Mouse (Mus musculus): Measurements from ENCODE around the gene Dlk2.

The Dlk2 gene

GRCm38 (mm10) chr17:46273803-46274236, 23.4 kb upstream of the Dlk2 start:
- DNase-seq (ENCODE audit: low spot score) = no peak

GRCm38 (mm10) chr17:46274465-46274864, 22.8 kb upstream of the Dlk2 start:
- DNase-seq (ENCODE audit: low spot score) = no peak

- no peak for DNase-seq (ENCODE audit: low spot score)
Observed at GRCm38 (mm10) chr17:46275034-46275433, 22.2 kb upstream of the Dlk2 start.

- DNase-seq (ENCODE audit: low spot score) = no peak
Observed at GRCm38 (mm10) chr17:46275506-46275905, 21.7 kb upstream of the Dlk2 start.

- DNase-seq (ENCODE audit: low spot score) = no peak
Observed at GRCm38 (mm10) chr17:46277586-46277985, 19.6 kb upstream of the Dlk2 start.

- DNase-seq (ENCODE audit: low spot score) = no peak
Observed at GRCm38 (mm10) chr17:46278011-46278765, 19.0 kb upstream of the Dlk2 start.

- DNase-seq (ENCODE audit: low spot score) = peak; percentile 90
Observed at GRCm38 (mm10) chr17:46282483-46283123, 14.6 kb upstream of the Dlk2 start, which contains the start of gene Tjap1. Gene Tjap1 (minus strand): TSS chr17:46283026.

- no peak for DNase-seq (ENCODE audit: low spot score)
Observed at GRCm38 (mm10) chr17:46283140-46283539, 14.1 kb upstream of the Dlk2 start.

GRCm38 (mm10) chr17:46283911-46284310, 13.3 kb upstream of the Dlk2 start:
- DNase-seq (ENCODE audit: low spot score) = no peak

- no peak for DNase-seq (ENCODE audit: low spot score)
Observed at GRCm38 (mm10) chr17:46284653-46285052, 12.6 kb upstream of the Dlk2 start.

GRCm38 (mm10) chr17:46285407-46285806, 11.8 kb upstream of the Dlk2 start:
- no peak for DNase-seq (ENCODE audit: low spot score)

- no peak for DNase-seq (ENCODE audit: low spot score)
Observed at GRCm38 (mm10) chr17:46287678-46288095, 9.5 kb upstream of the Dlk2 start.

GRCm38 (mm10) chr17:46296601-46297000, 620 bp upstream of the Dlk2 start:
- no peak for DNase-seq (ENCODE audit: low spot score)

- no peak for DNase-seq (ENCODE audit: low spot score)
Observed at GRCm38 (mm10) chr17:46297028-46297363, 225 bp upstream of the Dlk2 start.

GRCm38 (mm10) chr17:46298220-46298913, 1.1 kb downstream of the Dlk2 start:
- peak; percentile 74 for DNase-seq (ENCODE audit: low spot score)

GRCm38 (mm10) chr17:46301892-46302291, 4.7 kb downstream of the Dlk2 start:
- DNase-seq (ENCODE audit: low spot score) = no peak

GRCm38 (mm10) chr17:46304184-46304583, 7.0 kb downstream of the Dlk2 start:
- DNase-seq (ENCODE audit: low spot score) = no peak

- no peak for DNase-seq (ENCODE audit: low spot score)
Observed at GRCm38 (mm10) chr17:46306956-46307355, 9.7 kb downstream of the Dlk2 start.

- no peak for DNase-seq (ENCODE audit: low spot score)
Observed at GRCm38 (mm10) chr17:46309835-46310234, 12.6 kb downstream of the Dlk2 start.

GRCm38 (mm10) chr17:46310515-46310914, 13.3 kb downstream of the Dlk2 start:
- no peak for DNase-seq (ENCODE audit: low spot score)

- no peak for DNase-seq (ENCODE audit: low spot score)
Observed at GRCm38 (mm10) chr17:46313135-46313715, 16.0 kb downstream of the Dlk2 start.

GRCm38 (mm10) chr17:46315813-46316212, 18.6 kb downstream of the Dlk2 start:
- DNase-seq (ENCODE audit: low spot score) = no peak

- no peak for DNase-seq (ENCODE audit: low spot score)
Observed at GRCm38 (mm10) chr17:46320492-46320891, 23.3 kb downstream of the Dlk2 start.

Data from testis, postnatal 14 days (tissue).